Mouse (Mus musculus): ENCODE data around the gene Acer3. TPM values are rescaled to one million over a fixed set of nuclear protein-coding genes. Genes with fewer than 3 reads are reported as not detected.

Acer3 gene
- polyA plus RNA-seq, 1 experiment from 2014 or later: 18.9 TPM

GRCm38 (mm10) chr7:98164382-98164998 lies 156.5 kb downstream of the Acer3 start:
- WGBS: 84% methylated on average over 9 of the region's 9 CpGs
- Histone ChIP-seq H3K36me3 (ENCODE audit: control insufficient read depth, insufficient read depth, low read length) (no peaks in the 10 kb centered on the region), H3K4me2 (ENCODE audit: low read length) (no peak overlapping the region), H3K9me3 (ENCODE audit: control insufficient read depth, low read length) (no peaks in the 10 kb centered on the region), H3K4me3 (replicated peaks; ENCODE audit: low read depth, low read length) (no peak overlapping the region), H3K27ac (replicated peaks; ENCODE audit: low read depth, low read length) (no peak overlapping the region), H3K9ac (replicated peaks; ENCODE audit: low read length) (no peak overlapping the region), H3K27me3 (ENCODE audit: control insufficient read depth, insufficient read depth, low read length) (no peaks in the 10 kb centered on the region), H3K4me1 (ENCODE audit: control insufficient read depth, insufficient read depth, low read length) (0 out of 2 replicates have a peak, but pooled peaks cover 3% of the 10 kb centered on the region)
- ATAC-seq (ENCODE audit: low FRiP score, low TSS enrichment) (no peak), DNase-seq (no peak)

- ATAC-seq (ENCODE audit: low FRiP score, low TSS enrichment): no peak
- Histone ChIP-seq H3K27me3 (ENCODE audit: control insufficient read depth, insufficient read depth, low read length) (no peaks in the 10 kb centered on the region), H3K4me2 (ENCODE audit: low read length) (no peak overlapping the region), H3K27ac (replicated peaks; ENCODE audit: low read depth, low read length) (no peak overlapping the region), H3K4me1 (ENCODE audit: control insufficient read depth, insufficient read depth, low read length) (0 out of 2 replicates have a peak, but pooled peaks cover 3% of the 10 kb centered on the region), H3K9me3 (ENCODE audit: control insufficient read depth, low read length) (no peaks in the 10 kb centered on the region), H3K36me3 (ENCODE audit: control insufficient read depth, insufficient read depth, low read length) (no peaks in the 10 kb centered on the region), H3K4me3 (replicated peaks; ENCODE audit: low read depth, low read length) (no peak overlapping the region), H3K9ac (replicated peaks; ENCODE audit: low read length) (no peak overlapping the region)
- no peak for DNase-seq
- 56% methylated on average over 3 of the region's 3 CpGs for WGBS
These were observed 157.3 kb downstream of the Acer3 start for GRCm38 (mm10) chr7:98163700-98164099.

GRCm38 (mm10) chr7:98162239-98162638 lies 158.8 kb downstream of the Acer3 start:
- Histone ChIP-seq H3K9me3 (ENCODE audit: control insufficient read depth, low read length) (no peaks in the 10 kb centered on the region), H3K4me3 (replicated peaks; ENCODE audit: low read depth, low read length) (no peak overlapping the region), H3K27me3 (ENCODE audit: control insufficient read depth, insufficient read depth, low read length) (no peaks in the 10 kb centered on the region), H3K4me1 (ENCODE audit: control insufficient read depth, insufficient read depth, low read length) (peaks cover 10% of the 10 kb centered on the region), H3K27ac (replicated peaks; ENCODE audit: low read depth, low read length) (no peak overlapping the region), H3K36me3 (ENCODE audit: control insufficient read depth, insufficient read depth, low read length) (no peaks in the 10 kb centered on the region), H3K9ac (replicated peaks; ENCODE audit: low read length) (no peak overlapping the region), H3K4me2 (ENCODE audit: low read length) (no peak overlapping the region)
- DNase-seq: no peak
- 80% methylated on average over 6 of the region's 6 CpGs for WGBS
- ATAC-seq (ENCODE audit: low FRiP score, low TSS enrichment): no peak

GRCm38 (mm10) chr7:98160041-98160740 lies 160.8 kb downstream of the Acer3 start:
- H3K36me3 ChIP-seq (ENCODE audit: control insufficient read depth, insufficient read depth, low read length): no peaks in the 10 kb centered on the region
- peaks cover 15% of the 10 kb centered on the region for H3K4me1 ChIP-seq (ENCODE audit: control insufficient read depth, insufficient read depth, low read length)
- H3K9ac ChIP-seq (replicated peaks; ENCODE audit: low read length): no peak overlapping the region
- H3K27me3 ChIP-seq (ENCODE audit: control insufficient read depth, insufficient read depth, low read length): no peaks in the 10 kb centered on the region
- DNase-seq (no peak), ATAC-seq (ENCODE audit: low FRiP score, low TSS enrichment) (no peak)
- 66% methylated on average over 8 of the region's 8 CpGs for WGBS
- no peaks in the 10 kb centered on the region for H3K9me3 ChIP-seq (ENCODE audit: control insufficient read depth, low read length)
- H3K4me2 ChIP-seq (ENCODE audit: low read length): no peak overlapping the region
- no peak overlapping the region for H3K4me3 ChIP-seq (replicated peaks; ENCODE audit: low read depth, low read length)
- no peak overlapping the region for H3K27ac ChIP-seq (replicated peaks; ENCODE audit: low read depth, low read length)

GRCm38 (mm10) chr7:98158481-98158880 lies 162.5 kb downstream of the Acer3 start:
- Histone ChIP-seq H3K27ac (replicated peaks; ENCODE audit: low read depth, low read length) (no peak overlapping the region), H3K27me3 (ENCODE audit: control insufficient read depth, insufficient read depth, low read length) (no peaks in the 10 kb centered on the region), H3K4me1 (ENCODE audit: control insufficient read depth, insufficient read depth, low read length) (peaks cover 12% of the 10 kb centered on the region), H3K36me3 (ENCODE audit: control insufficient read depth, insufficient read depth, low read length) (no peaks in the 10 kb centered on the region), H3K9ac (replicated peaks; ENCODE audit: low read length) (no peak overlapping the region), H3K4me2 (ENCODE audit: low read length) (no peak overlapping the region), H3K9me3 (ENCODE audit: control insufficient read depth, low read length) (no peaks in the 10 kb centered on the region), H3K4me3 (replicated peaks; ENCODE audit: low read depth, low read length) (no peak overlapping the region)
- no peak for ATAC-seq (ENCODE audit: low FRiP score, low TSS enrichment)
- WGBS: 59% methylated on average over 8 of the region's 8 CpGs
- no peak for DNase-seq

GRCm38 (mm10) chr7:98157636-98158332 lies 163.2 kb downstream of the Acer3 start:
- no peak overlapping the region for H3K4me3 ChIP-seq (replicated peaks; ENCODE audit: low read depth, low read length)
- no peak for ATAC-seq (ENCODE audit: low FRiP score, low TSS enrichment)
- H3K27ac ChIP-seq (replicated peaks; ENCODE audit: low read depth, low read length): no peak overlapping the region
- no peak for DNase-seq
- no peaks in the 10 kb centered on the region for H3K9me3 ChIP-seq (ENCODE audit: control insufficient read depth, low read length)
- no peaks in the 10 kb centered on the region for H3K27me3 ChIP-seq (ENCODE audit: control insufficient read depth, insufficient read depth, low read length)
- H3K9ac ChIP-seq (replicated peaks; ENCODE audit: low read length): no peak overlapping the region
- H3K36me3 ChIP-seq (ENCODE audit: control insufficient read depth, insufficient read depth, low read length): no peaks in the 10 kb centered on the region
- no peak overlapping the region for H3K4me2 ChIP-seq (ENCODE audit: low read length)
- H3K4me1 ChIP-seq (ENCODE audit: control insufficient read depth, insufficient read depth, low read length): peaks cover 12% of the 10 kb centered on the region
- 52% methylated on average over 5 of the region's 5 CpGs for WGBS

Other genes with a start within 250 kb of the Acer3 start
- 20.3 and 21.0 TPM in 2 replicates for gene Myo7a, start 201.7 kb downstream of the Acer3 start, polyA plus RNA-seq (2014; fragmentation: Nextera tagmentation; extraction: Ambion mirVana)
- 0.29 and 0.43 TPM in 2 replicates for gene Omp, start 175.7 kb downstream of the Acer3 start, polyA plus RNA-seq (2014; fragmentation: Nextera tagmentation; extraction: Ambion mirVana)
- 9.8 and 9.9 TPM in 2 replicates for gene Capn5, start 142.9 kb downstream of the Acer3 start, polyA plus RNA-seq (2014; fragmentation: Nextera tagmentation; extraction: Ambion mirVana)
- gene B3gnt6, start 121.7 kb downstream of the Acer3 start, polyA plus RNA-seq (2014; fragmentation: Nextera tagmentation; extraction: Ambion mirVana): 0.12 and 0.32 TPM in 2 replicates
- gene Tsku, start 40.1 kb upstream of the Acer3 start, polyA plus RNA-seq (2014; fragmentation: Nextera tagmentation; extraction: Ambion mirVana): 8.2 and 10.3 TPM in 2 replicates
- 0.18 TPM in 1 of 2 replicates, not detected in the other for gene Gucy2d, start 119.2 kb upstream of the Acer3 start, polyA plus RNA-seq (2014; fragmentation: Nextera tagmentation; extraction: Ambion mirVana)
- gene Lrrc32, start 168.1 kb upstream of the Acer3 start, polyA plus RNA-seq (2014; fragmentation: Nextera tagmentation; extraction: Ambion mirVana): 1.6 and 4.2 TPM in 2 replicates

All from midbrain, embryonic 14.5 days (tissue).